Comparison of ENCODE assay signal across 29 mouse cellular contexts in genomic region chr15:26958980-26959379, GRCm38 (mm10).
"Had no signal": no experiment of that assay in that cellular context is flagged by ENCODE, and none has a peak within 500 bp of the region (broad histone marks: within the 10 kb centered on the region; RNA-seq: fewer than 3 reads in every experiment).

No protein-coding gene starts in this region.

- ATAC-seq: hindbrain, embryonic 16.5 days; hindbrain, postnatal 0 days; inflammation-experienced regulatory T-cells, adult 6 months; intestine, embryonic 15.5 days; intestine, embryonic 16.5 days; intestine, postnatal 0 days had no signal

- DNase-seq: heart, postnatal 10 days; heart, postnatal 14 days; heart, postnatal 36 days; heart, postnatal 4 days; kidney, adult 11 months; kidney, adult 18-20 months; kidney, adult 2 months; kidney, adult 8-10 months; kidney, adult 9 months; kidney, postnatal 10 days; kidney, postnatal 14 days; kidney, postnatal 25 days; kidney, postnatal 36 days; kidney, postnatal 4 days; layer of hippocampus, adult 9-11 months; layer of hippocampus, postnatal 36 days had no signal

- H3K27me3 ChIP-seq: heart, embryonic 12.5 days; heart, embryonic 13.5 days; heart, embryonic 15.5 days; hindbrain, embryonic 12.5 days; hindbrain, embryonic 13.5 days; hindbrain, embryonic 15.5 days; intestine, embryonic 15.5 days; kidney, embryonic 15.5 days had no signal
